Mouse (Mus musculus): ENCODE results near the gene Mavs.

- TF ChIP-seq CTCF (IDR thresholded peaks at IDR 0.05; ENCODE audit: insufficient read depth, low read length) (no peak), POLR2A (IDR thresholded peaks at IDR 0.05; ENCODE audit: borderline replicate concordance, extremely low read depth, low read depth, low read length) (peak; percentile 47; the same call in 1 of the 2 replicates)
Observed at GRCm38 (mm10) chr2:131204410-131204981, 29.4 kb upstream of the Mavs start.
